Mouse (Mus musculus): ENCODE data around the gene Xkrx. TPM values are rescaled to one million over a fixed set of nuclear protein-coding genes. Genes with fewer than 3 reads are reported as not detected.
"Not testable (repeated sequence)": the region's sequence is repeated elsewhere in the genome, so short reads cannot be mapped to it uniquely, and the experiment has no call there.

Xkrx gene
- total RNA-seq (2021), result 1 to 10 TPM; 1.9 to 3.3 TPM
- long read RNA-seq, experiment 1, result 0 reads
- long read RNA-seq, experiment 2, result 0 reads

DNA sequence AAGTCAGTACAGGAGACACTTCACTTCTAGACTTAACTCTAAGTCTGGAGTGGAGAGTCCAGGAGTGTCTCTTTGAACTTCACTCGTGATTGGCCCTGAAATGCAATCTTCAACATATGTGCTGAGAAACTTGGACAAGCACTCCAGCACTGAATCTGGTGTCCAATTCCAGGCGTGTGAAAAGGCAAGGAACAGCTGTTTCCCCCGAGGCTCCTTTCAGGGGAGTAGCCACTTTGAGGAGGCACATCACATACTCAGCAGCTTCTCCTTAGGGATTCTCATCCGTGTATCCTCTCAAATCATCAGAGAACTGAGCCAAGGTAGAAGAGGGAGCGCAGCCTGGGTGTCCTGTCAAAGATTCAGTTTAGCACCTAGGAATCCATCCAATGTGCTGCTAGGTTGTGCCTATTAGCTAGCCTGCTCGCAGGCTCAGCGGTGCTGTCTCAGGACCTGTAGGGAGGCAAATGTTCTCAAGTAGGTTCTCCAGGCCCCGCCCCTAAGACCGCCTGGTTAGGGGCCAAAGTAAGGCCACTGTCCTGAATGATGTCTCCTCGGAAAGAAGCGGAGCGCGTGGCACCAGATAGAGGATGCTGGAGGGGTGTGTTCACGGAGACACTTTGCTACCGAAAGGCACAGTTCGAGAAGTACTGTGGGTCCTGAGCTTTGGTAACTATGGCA, at the start of gene Xkrx:
Gene Xkrx (minus strand): TSS at position 34 of the 678 bp plus-strand sequence.
- DNase-seq, result peak; percentile 2

DNA sequence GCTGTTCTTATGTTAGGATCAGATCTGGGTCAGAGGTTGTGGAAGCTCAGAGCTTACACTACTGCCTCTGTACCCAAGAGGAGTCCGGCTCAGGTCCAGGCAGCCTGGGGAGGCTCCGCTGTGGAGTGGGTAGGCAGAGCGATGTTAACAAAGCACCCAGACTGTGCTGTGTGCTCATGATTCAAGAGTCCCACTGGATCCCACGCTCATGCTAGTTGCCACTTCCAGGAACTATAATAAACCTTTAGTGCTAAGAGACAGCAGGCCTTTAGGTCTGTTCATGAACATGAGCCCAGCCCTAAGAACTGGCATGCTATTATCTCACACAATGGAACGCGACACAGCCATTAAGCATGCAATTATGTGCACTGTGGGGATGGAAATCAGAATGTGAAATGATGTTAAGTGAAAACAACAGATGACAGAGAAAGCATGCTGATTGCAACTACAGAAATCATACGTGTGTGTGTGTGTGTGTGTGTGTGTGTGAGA, 49.3 kb upstream of the Xkrx start:
- no peak for DNase-seq

DNA sequence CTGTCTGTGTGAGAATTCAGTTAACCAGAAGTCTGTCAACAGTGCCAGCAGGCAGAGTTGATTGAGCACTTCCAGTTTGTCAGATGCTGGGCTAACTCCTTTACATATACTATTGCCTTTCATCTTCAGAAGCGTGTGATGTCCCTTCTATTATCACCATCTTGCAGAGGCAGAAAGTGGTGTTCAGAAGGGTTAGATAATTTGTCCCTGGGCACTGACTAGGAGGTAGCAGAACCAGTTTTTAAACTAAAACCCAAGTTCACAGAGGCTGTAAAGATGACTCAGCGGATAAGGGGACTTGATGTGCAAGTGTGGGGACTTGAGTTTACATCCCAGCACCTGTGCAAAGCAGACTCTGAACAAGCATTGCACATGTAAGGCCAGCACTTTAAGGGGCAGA, 46.6 kb upstream of the Xkrx start:
- no peak for DNase-seq

DNA sequence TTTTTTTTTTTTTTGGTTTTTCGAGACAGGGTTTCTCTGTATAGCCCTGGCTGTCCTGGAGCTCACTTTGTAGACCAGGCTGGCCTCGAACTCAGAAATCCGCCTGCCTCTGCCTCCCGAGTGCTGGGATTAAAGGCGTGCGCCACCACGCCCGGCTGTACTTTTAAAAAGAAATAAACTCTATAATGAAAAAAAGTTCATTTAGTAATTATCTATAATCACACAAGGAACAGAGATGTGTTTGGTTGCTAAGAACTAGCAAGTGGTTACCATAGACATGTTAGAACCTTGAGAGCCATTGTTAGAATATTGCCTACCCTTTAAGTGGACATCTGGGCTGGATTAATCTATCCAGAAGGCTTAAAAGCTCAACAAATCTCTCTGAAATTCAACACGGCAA, 25.3 kb upstream of the Xkrx start, which contains the start of gene Arl13a:
Gene Arl13a (plus strand): TSS at position 301 of the 400 bp plus-strand sequence.
- DNase-seq, result not testable (repeated sequence)

DNA sequence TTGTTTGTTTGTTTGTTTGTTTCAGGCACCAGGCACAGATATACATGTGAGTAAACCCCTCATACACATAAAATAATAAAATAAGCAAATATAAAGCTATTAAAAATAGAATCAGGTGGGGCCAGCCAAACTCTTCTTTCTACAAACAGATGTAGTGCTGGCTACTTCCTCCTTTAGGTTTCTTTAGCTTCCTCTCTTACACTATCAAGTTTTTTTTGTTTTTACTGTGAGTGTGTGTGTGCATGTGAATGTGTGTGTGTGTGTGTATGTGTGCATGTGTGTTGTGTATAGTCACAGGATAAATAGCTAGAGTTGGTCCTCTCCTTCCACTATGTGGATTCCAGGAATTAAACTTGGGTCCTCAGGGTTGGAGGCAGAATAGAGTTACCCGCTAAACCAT, 12.8 kb upstream of the Xkrx start:
- DNase-seq, result no peak

DNA sequence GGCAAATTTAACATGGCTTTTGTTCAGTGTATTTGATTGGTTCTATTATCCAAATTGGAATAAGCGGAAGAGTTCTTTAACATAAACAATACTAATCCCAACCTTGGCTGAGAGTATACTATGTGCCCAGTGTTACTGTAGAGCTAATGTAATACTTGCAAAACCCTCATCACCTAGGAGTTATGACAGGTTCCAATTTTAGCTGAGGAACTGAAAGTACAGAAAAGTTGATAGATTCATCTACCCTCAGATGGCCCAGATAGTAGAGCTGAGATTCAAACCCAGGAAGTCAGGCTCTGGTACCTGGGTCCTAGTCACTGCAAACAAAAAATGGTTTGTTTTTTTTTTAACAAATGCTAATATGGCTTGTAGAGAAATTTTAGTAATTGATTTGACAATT, 8.7 kb upstream of the Xkrx start:
- no peak for DNase-seq

DNA sequence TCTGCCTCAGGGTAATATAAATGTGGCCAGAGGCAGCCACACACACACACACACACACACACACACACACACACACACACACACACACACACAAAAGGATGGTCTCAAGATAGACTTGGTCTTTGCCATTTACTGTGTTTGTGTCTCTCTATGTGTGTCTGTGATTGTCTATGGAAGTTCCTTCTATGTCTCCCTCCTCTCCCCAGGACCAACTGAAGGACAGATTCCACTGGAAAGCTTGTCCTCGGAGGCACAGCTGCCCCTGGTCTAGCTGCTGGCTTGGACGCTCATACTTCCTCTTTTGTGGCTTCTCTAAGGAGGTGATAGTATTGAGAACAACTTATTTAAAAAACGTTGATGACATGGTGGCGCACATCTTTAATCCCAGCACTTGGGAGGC, 1.6 kb upstream of the Xkrx start:
- no peak for DNase-seq

DNA sequence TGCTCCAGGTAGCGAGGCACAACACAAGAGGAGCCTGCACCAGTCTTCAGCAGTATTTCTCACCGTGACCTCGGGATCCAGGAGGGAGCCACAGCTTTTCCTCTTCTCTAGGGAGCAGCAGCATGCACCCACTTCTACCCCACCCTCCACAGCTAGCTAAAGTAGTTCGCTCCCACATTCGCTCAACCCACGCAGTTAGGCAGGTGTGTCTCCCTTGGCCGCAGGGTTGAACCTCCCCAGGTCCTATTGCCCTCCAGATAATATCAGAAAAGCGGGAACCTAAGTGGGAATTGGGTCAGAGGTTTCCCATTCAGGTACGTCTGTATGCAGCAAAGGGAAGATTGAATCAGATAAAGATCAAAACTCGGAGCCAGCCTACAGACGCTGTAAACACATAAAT, 950 bp upstream of the Xkrx start:
- DNase-seq, result no peak

DNA sequence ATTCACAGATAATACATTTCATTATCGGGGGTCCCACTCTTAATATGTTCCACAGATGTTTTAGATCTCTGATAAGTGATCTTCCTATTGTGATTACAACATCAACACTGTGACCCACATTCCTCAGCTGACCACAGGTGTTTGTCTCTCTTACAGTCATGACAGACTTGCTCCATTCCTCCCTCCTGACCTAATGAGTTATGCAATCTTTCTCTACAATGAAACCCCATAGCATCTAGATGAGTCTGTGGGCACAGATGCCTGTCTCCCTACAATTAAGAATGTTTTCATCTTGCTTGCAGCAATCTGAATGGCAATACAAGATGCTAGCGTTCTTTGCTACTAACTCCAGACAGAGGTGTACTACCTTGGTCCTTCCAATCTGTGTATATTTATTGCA, 1.4 kb downstream of the Xkrx start:
- no peak for DNase-seq

DNA sequence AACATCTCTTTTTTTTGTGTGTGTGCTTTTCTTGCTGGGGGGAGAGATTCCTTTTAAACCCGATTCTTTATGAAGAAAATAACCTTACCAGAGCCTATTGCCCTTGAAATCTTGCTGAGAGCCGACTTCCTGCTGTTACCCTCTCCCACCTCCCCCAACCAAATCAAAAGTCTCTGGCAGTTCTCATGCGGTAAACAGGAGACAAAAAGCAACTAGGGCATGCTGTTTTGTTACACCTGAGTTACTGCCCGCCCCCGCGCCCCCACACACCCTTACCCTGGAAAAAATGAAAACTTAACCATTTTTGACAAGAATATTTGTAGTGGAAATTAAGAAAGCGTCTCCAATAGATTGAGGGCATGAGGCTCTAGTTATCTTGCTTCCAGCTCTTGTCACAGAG, 3.7 kb downstream of the Xkrx start:
- DNase-seq, result no peak

DNA sequence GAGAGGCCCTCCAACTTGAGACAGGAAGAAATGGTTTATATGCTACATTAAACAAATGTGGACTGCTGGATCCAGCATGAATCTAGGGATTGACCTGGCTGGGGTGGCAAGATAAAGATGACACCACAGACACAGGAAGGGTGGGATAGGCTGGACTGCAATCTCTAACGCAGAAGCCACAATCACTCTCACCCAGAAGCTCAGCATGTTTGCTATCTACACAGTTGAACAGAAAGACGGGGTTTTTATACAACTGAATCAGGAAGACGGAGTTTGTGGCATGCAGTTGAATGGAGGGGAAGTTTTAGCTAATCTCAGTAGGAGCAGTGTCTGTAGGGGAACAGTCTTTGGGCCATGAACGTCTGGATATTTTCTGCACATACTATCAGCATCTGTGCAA, 19.9 kb downstream of the Xkrx start:
- no peak for DNase-seq

DNA sequence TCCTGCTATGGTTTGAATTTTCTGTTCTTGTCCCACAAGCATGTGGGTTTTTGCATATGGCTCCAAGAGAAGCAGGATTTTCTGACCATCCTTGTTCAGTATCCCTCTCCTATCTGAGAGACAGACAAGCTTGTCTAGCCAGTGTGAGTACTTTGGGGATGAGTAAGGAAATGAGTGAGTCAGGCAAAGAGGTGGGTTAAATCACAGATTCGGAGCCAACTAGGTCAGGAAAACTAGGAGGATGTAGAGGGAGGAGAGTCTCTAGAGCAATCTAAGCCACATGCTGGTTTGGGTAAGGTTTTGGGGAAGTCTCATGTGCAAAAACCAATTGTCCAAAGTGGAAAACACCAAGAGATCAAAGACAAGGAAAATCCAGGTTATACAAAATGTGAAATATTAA, 20.3 kb downstream of the Xkrx start:
- DNase-seq, result no peak

DNA sequence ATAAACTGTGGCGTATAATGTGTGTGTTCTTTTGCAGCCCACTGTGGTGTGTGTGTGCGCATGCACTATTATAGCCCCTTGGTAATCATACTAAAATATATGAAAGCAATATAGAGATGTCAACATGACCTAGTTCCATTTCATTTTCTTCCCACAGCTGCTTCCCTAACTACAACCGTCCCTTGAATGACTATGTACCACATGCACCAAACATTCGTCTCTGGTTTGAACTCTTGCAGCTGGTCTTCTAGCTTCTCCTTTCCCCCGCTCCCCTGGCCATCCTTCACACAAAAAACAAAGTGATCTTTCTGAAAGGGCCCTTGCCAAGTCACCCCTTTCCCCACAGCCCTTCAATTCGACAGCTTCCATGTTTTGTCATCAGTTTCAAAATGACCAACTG, 21.9 kb downstream of the Xkrx start:
- no peak for DNase-seq

DNA sequence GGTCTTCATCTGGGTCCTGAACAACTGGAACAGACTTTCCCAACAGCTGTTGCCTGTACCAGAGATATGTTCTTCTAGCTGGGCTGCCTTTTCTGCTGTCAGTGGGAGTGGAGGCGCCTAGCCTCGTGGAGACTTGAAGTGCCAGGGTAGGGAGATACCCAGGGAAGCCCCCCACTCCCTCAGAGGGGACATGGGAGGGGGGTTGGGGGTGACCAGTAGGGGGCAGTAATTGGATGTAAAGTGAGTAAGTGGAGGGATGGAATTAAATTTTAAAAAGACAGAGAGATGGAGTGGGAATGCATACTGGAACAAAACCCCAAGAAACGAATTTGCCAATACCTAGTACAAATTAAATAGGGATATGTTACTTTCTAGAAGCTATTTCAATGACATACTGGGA, 28.1 kb downstream of the Xkrx start:
- DNase-seq, result no peak

DNA sequence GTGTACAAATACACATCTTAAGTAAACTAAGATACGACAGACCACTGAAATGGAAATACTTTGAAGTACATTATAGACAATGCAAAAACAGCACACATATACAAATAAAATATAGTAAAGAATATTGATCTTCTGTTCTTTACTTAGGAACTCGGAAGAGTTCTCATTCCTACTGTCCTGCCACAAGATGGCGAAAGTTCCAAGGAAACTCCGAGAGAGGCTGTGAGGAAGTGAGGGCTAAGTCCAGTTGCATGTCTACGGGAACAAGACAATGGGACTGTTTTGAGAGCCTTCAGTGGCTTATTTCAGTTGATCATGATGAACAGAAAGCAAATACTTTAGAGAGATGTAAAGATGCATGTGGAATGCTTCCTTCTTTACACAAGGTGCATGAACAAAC, 29.6 kb downstream of the Xkrx start:
- DNase-seq, result peak; percentile 35

DNA sequence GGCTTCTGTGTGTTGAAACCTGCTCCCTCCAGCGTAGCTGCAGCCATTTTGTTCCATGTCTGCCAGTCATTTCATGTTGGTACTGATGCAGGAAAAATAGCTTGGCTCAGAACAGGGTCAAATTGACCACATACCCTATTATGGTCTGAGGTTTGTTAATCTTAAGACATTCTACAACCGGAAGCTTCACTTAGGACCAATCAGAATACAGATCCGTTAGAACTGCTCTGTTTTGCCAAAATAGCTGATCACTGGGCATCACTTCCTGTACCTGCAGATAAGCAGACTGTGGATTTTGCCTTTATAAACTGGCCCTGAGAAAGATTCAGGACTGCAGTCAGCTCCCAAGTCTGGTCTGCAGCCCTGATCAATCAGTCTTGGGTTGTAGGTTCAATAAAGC, 33.3 kb downstream of the Xkrx start:
- DNase-seq, result no peak

DNA sequence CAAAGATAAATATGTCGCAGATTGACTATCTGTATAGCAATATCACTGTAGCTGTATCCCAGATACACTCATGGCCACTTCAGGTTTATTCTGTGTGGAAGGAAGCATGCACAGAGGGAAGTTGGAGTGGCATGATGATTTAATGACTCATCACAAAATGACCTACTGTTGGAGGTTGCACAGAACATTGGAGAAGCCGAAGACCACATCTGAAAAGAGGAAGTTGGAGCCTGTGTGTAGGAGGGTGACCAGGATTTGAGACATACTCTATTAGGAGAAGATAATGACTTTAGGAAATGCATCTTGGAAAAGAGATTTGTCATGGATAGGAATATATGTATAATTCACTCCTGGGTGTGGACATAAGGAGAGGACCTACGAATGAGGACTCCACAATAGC, 45.5 kb downstream of the Xkrx start:
- no peak for DNase-seq

DNA sequence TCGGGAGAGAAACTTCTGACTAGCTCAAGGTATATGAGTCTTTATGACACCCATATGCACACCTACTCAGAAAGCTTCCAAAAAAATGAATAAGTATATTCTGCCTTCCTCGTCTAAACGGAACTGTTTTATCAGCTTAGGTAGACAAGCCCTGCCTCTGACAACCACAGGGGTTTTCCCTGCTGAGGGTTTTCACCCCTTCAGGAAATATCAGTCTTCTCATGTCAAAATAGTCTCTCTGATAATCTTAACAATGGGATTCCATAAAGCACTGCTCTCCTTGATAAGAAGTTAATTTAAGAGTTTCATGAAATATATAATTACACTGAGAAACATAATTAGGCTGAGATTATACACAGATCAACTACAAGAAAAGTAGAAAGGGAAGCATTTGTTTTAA, 50.1 kb downstream of the Xkrx start:
- no peak for DNase-seq

DNA sequence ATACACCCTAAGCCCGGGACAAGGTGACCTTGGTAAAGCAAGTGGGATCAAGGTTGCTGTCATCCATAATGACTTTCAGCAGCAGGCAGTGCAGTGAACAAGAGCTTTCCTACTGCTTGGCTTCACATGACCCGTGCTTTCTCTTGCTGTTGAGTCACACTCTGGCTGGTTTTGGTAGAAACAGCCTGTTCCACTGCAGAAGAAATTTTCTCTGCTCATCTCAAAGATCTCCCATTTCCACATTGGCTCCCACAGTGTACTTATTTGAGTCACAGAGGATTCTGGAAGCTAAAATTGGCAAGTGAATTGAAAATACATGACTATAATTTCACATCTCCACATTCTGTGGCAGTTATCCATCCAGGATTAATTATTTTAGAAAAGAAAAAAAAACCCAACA, 59.2 kb downstream of the Xkrx start:
- DNase-seq, result no peak

Other genes starting within 250 kb of the Xkrx start
- gene Sytl4, start 180.3 kb downstream of the Xkrx start, total RNA-seq (2021), result 10 to 100 TPM in 1 of 2 experiments, 1 to 10 TPM in 1; 9.9 to 11.8 TPM
- 10 to 100 TPM; 34.1 to 38.4 TPM for gene Cstf2, start 102.9 kb downstream of the Xkrx start, total RNA-seq (2021)
- not detected for gene Arl13a, start 25.4 kb upstream of the Xkrx start, total RNA-seq (2021)
- gene Nox1, start 59.9 kb upstream of the Xkrx start, total RNA-seq (2021), result 1 to 10 TPM in 1 of 2 experiments, under 1 TPM in 1; 0.45 to 1.3 TPM
- gene Trmt2b, start 114.9 kb upstream of the Xkrx start, total RNA-seq (2021), result 10 to 100 TPM; 31.2 to 35.7 TPM
- gene Tmem35a, start 133.1 kb upstream of the Xkrx start, total RNA-seq (2021), result 100 to 1,000 TPM in 1 of 2 experiments, 10 to 100 TPM in 1; 71.2 to 120 TPM
- gene Cenpi, start 146.0 kb upstream of the Xkrx start, total RNA-seq (2021), result 1 to 10 TPM; 4.8 to 8.3 TPM
- gene Drp2, start 242.5 kb upstream of the Xkrx start, total RNA-seq (2021), result 1 to 10 TPM in 1 of 2 experiments, under 1 TPM in 1; 0.51 to 1.3 TPM

Measured in adrenal gland, postnatal 10 days (tissue).